Mouse (Mus musculus): Measurements from ENCODE around the gene Usp15. TPM values are rescaled to one million over a fixed set of nuclear protein-coding genes. Genes with fewer than 3 reads are reported as not detected.

Usp15 gene
- polyA plus RNA-seq, 1 experiment, result 14.7 TPM

GRCm38 (mm10) chr10:123086847-123087246, 109.9 kb downstream of the Usp15 start:
- WGBS, result 95% methylated on average over 2 of the region's 2 CpGs
- no peaks in the 10 kb centered on the region for H3K36me3 ChIP-seq (ENCODE audit: control insufficient read depth, insufficient read depth, low read length)
- H3K27ac ChIP-seq (ENCODE audit: control insufficient read depth, insufficient read depth, low read length), result no peak overlapping the region
- H3K27me3 ChIP-seq (ENCODE audit: control insufficient read depth, insufficient read depth, low read length), result no peaks in the 10 kb centered on the region
- peaks cover 5% of the 10 kb centered on the region; the same call in 1 of the 2 replicates for H3K4me1 ChIP-seq (replicated peaks; ENCODE audit: control insufficient read depth, insufficient read depth, low read length)
- TF ChIP-seq POLR2A (IDR thresholded peaks at IDR 0.05; ENCODE audit: control insufficient read depth, extremely low read depth, insufficient read depth, low read length, poor library complexity), result no peak
- H3K4me3 ChIP-seq (ENCODE audit: control insufficient read depth, insufficient read depth, low read length), result no peak overlapping the region
- DNase-seq, result no peak

GRCm38 (mm10) chr10:123084900-123085641, 111.7 kb downstream of the Usp15 start:
- H3K27ac ChIP-seq (ENCODE audit: control insufficient read depth, insufficient read depth, low read length), result no peak overlapping the region
- no peak overlapping the region for H3K4me3 ChIP-seq (ENCODE audit: control insufficient read depth, insufficient read depth, low read length)
- peaks cover 5% of the 10 kb centered on the region; the same call in 1 of the 2 replicates for H3K4me1 ChIP-seq (replicated peaks; ENCODE audit: control insufficient read depth, insufficient read depth, low read length)
- H3K27me3 ChIP-seq (ENCODE audit: control insufficient read depth, insufficient read depth, low read length), result no peaks in the 10 kb centered on the region
- WGBS, result 24% methylated on average over 10 of the region's 10 CpGs
- DNase-seq, result no peak
- TF ChIP-seq POLR2A (IDR thresholded peaks at IDR 0.05; ENCODE audit: control insufficient read depth, extremely low read depth, insufficient read depth, low read length, poor library complexity) (no peak), CTCF (IDR thresholded peaks at IDR 0.05; ENCODE audit: borderline replicate concordance, control insufficient read depth, extremely low read depth, insufficient read depth, low read length, poor library complexity) (no peak)
- H3K36me3 ChIP-seq (ENCODE audit: control insufficient read depth, insufficient read depth, low read length), result no peaks in the 10 kb centered on the region

- Histone ChIP-seq H3K4me1 (replicated peaks; ENCODE audit: control insufficient read depth, insufficient read depth, low read length) (peaks cover 5% of the 10 kb centered on the region; the same call in 1 of the 2 replicates), H3K27ac (ENCODE audit: control insufficient read depth, insufficient read depth, low read length) (no peak overlapping the region), H3K4me3 (ENCODE audit: control insufficient read depth, insufficient read depth, low read length) (no peak overlapping the region), H3K27me3 (ENCODE audit: control insufficient read depth, insufficient read depth, low read length) (no peaks in the 10 kb centered on the region), H3K36me3 (ENCODE audit: control insufficient read depth, insufficient read depth, low read length) (no peaks in the 10 kb centered on the region)
- no peak for DNase-seq
- WGBS, result 90% methylated on average over 9 of the region's 9 CpGs
- TF ChIP-seq POLR2A (IDR thresholded peaks at IDR 0.05; ENCODE audit: control insufficient read depth, extremely low read depth, insufficient read depth, low read length, poor library complexity) (no peak), CTCF (IDR thresholded peaks at IDR 0.05; ENCODE audit: borderline replicate concordance, control insufficient read depth, extremely low read depth, insufficient read depth, low read length, poor library complexity) (no peak)
These were observed 112.5 kb downstream of the Usp15 start for GRCm38 (mm10) chr10:123084307-123084706.

- H3K27ac ChIP-seq (ENCODE audit: control insufficient read depth, insufficient read depth, low read length), result 0 out of 2 replicates have a peak within 1 kb of the TSS, but pooled peaks have one; percentile 14
- under 1% methylated on average over 58 of the region's 58 CpGs for WGBS
- TF ChIP-seq CTCF (IDR thresholded peaks at IDR 0.05; ENCODE audit: borderline replicate concordance, control insufficient read depth, extremely low read depth, insufficient read depth, low read length, poor library complexity) (0 out of 2 replicates have a peak, but pooled peaks have one; percentile 55), POLR2A (IDR thresholded peaks at IDR 0.05; ENCODE audit: control insufficient read depth, extremely low read depth, insufficient read depth, low read length, poor library complexity) (peak; percentile 66)
- H3K4me1 ChIP-seq (replicated peaks; ENCODE audit: control insufficient read depth, insufficient read depth, low read length), result peaks cover 2% of the 10 kb centered on the region; the same call in 1 of the 2 replicates
- H3K4me3 ChIP-seq (ENCODE audit: control insufficient read depth, insufficient read depth, low read length), result peak within 1 kb of the TSS; percentile 98
- DNase-seq, result peak; percentile 97
- H3K27me3 ChIP-seq (ENCODE audit: control insufficient read depth, insufficient read depth, low read length), result no peaks in the 10 kb centered on the region
- H3K36me3 ChIP-seq (ENCODE audit: control insufficient read depth, insufficient read depth, low read length), result no peaks in the 10 kb centered on the region
These were observed 120.4 kb downstream of the Usp15 start, which contains the start of gene Mon2 for GRCm38 (mm10) chr10:123076245-123077023. Gene Mon2, minus strand, starts transcription at chr10:123076505.

- TF ChIP-seq POLR2A (IDR thresholded peaks at IDR 0.05; ENCODE audit: control insufficient read depth, extremely low read depth, insufficient read depth, low read length, poor library complexity) (no peak), CTCF (IDR thresholded peaks at IDR 0.05; ENCODE audit: borderline replicate concordance, control insufficient read depth, extremely low read depth, insufficient read depth, low read length, poor library complexity) (no peak)
- Histone ChIP-seq H3K4me3 (ENCODE audit: control insufficient read depth, insufficient read depth, low read length) (peak overlapping the region; percentile 98), H3K4me1 (replicated peaks; ENCODE audit: control insufficient read depth, insufficient read depth, low read length) (peaks cover 2% of the 10 kb centered on the region; the same call in 1 of the 2 replicates), H3K27ac (ENCODE audit: control insufficient read depth, insufficient read depth, low read length) (no peak overlapping the region), H3K27me3 (ENCODE audit: control insufficient read depth, insufficient read depth, low read length) (no peaks in the 10 kb centered on the region), H3K36me3 (ENCODE audit: control insufficient read depth, insufficient read depth, low read length) (no peaks in the 10 kb centered on the region)
- 2% methylated on average over 47 of the region's 48 CpGs for WGBS
- no peak for DNase-seq
These were observed 121.0 kb downstream of the Usp15 start for GRCm38 (mm10) chr10:123075751-123076242.

GRCm38 (mm10) chr10:123071997-123072396, 124.8 kb downstream of the Usp15 start:
- Histone ChIP-seq H3K4me3 (ENCODE audit: control insufficient read depth, insufficient read depth, low read length) (no peak overlapping the region), H3K36me3 (ENCODE audit: control insufficient read depth, insufficient read depth, low read length) (no peaks in the 10 kb centered on the region), H3K4me1 (replicated peaks; ENCODE audit: control insufficient read depth, insufficient read depth, low read length) (peaks cover 2% of the 10 kb centered on the region; the same call in 1 of the 2 replicates), H3K27ac (ENCODE audit: control insufficient read depth, insufficient read depth, low read length) (no peak overlapping the region), H3K27me3 (ENCODE audit: control insufficient read depth, insufficient read depth, low read length) (no peaks in the 10 kb centered on the region)
- no peak for TF ChIP-seq POLR2A (IDR thresholded peaks at IDR 0.05; ENCODE audit: control insufficient read depth, extremely low read depth, insufficient read depth, low read length, poor library complexity)
- TF ChIP-seq CTCF (IDR thresholded peaks at IDR 0.05; ENCODE audit: borderline replicate concordance, control insufficient read depth, extremely low read depth, insufficient read depth, low read length, poor library complexity), result no peak
- DNase-seq, result no peak
- WGBS, result 93% methylated on average over 2 of the region's 2 CpGs
